Mouse (Mus musculus) activated CD4-positive, CD25-positive, alpha-beta regulatory T cell (primary cell): ENCODE results near the gene Bpnt1. TPM values are rescaled to one million over a fixed set of nuclear protein-coding genes. Genes with fewer than 3 reads are reported as not detected.

ENCODE experiments used
- polyA plus RNA-seq, 2 experiments: library from polyadenylated mRNA; unstranded; fragments of 100-300 nt; shearing (Covaris generic); gene quantifications; one replicate each; pipeline ENCODE4 v1.2.1; 2017

The Bpnt1 gene
- 10 to 100 TPM; 15.8 to 17.2 TPM for polyA plus RNA-seq

GRCm38 (mm10) chr1:185331983-185332430, at the start of gene Bpnt1:
Gene Bpnt1, plus strand, starts transcription at chr1:185332149.

GRCm38 (mm10) chr1:185328721-185329610, 3.0 kb upstream of the Bpnt1 start, which contains the start of gene Iars2:
Gene Iars2, minus strand, starts transcription at chr1:185329396.

GRCm38 (mm10) chr1:185362677-185363520, 30.9 kb downstream of the Bpnt1 start, which contains the start of gene Eprs:
Gene Eprs, plus strand, starts transcription at chr1:185363044.

Other genes with a start within 250 kb of the Bpnt1 start
- gene Rab3gap2, start 128.0 kb upstream of the Bpnt1 start, polyA plus RNA-seq, result 10 to 100 TPM; 19.2 to 27.9 TPM
- 10 to 100 TPM; 43.3 to 43.7 TPM for gene Iars2, start 2.8 kb upstream of the Bpnt1 start, polyA plus RNA-seq
- 10 to 100 TPM; 78.4 to 93.6 TPM for gene Eprs, start 30.9 kb downstream of the Bpnt1 start, polyA plus RNA-seq
- under 1 TPM; 0.04 TPM for gene Slc30a10, start 122.7 kb downstream of the Bpnt1 start, polyA plus RNA-seq